ENCODE assay signal across 12 mouse cellular contexts in genomic region chr15:26718390-26719036, GRCm38 (mm10).
DNase-seq lines count a peak whose midpoint lies in the region; ATAC-seq and TF ChIP-seq lines count a peak whose summit lies in the region.
"Had no signal": no experiment of that assay in that cellular context is flagged by ENCODE, and none has a peak within 500 bp of the region (broad histone marks: within the 10 kb centered on the region; RNA-seq: fewer than 3 reads in every experiment).

No protein-coding gene starts in this region.

- no peak overlapping the region for H3K4me3 ChIP-seq in hindbrain, embryonic 10.5 days
- no peak overlapping the region for H3K4me3 ChIP-seq in hindbrain, embryonic 11.5 days (ENCODE audit: low read depth, low read length)
- no peak overlapping the region for H3K4me3 ChIP-seq in embryonic facial prominence, embryonic 11.5 days (ENCODE audit: low read depth, low read length)
- H3K4me3 ChIP-seq in embryonic facial prominence, embryonic 13.5 days, result no peak overlapping the region
- H3K4me3 ChIP-seq in limb, embryonic 14.5 days (replicated peaks; ENCODE audit: low read length), result no peak overlapping the region
- H3K4me3 ChIP-seq: liver, embryonic 15.5 days had no signal

- H3K27ac ChIP-seq in hindbrain, embryonic 10.5 days, result peak overlapping the region; percentile 68; the same call in 1 of the 2 replicates
- no peak overlapping the region for H3K27ac ChIP-seq in hindbrain, embryonic 11.5 days (ENCODE audit: low read depth, low read length)
- H3K27ac ChIP-seq in embryonic facial prominence, embryonic 11.5 days (replicated peaks; ENCODE audit: low read depth, low read length), result no peak overlapping the region
- H3K27ac ChIP-seq in embryonic facial prominence, embryonic 13.5 days, result peak overlapping the region; percentile 83
- peak overlapping the region; percentile 59; the same call in 1 of the 2 replicates for H3K27ac ChIP-seq in limb, embryonic 14.5 days (replicated peaks; ENCODE audit: low read depth, low read length)
- H3K27ac ChIP-seq: liver, embryonic 15.5 days had no signal

- H3K9ac ChIP-seq in hindbrain, embryonic 11.5 days (ENCODE audit: low read depth, low read length), result no peak overlapping the region
- no peak overlapping the region for H3K9ac ChIP-seq in embryonic facial prominence, embryonic 11.5 days (replicated peaks; ENCODE audit: low read length)
- no peak overlapping the region for H3K9ac ChIP-seq in embryonic facial prominence, embryonic 13.5 days
- H3K9ac ChIP-seq in limb, embryonic 14.5 days (ENCODE audit: low read depth, low read length, severe bottlenecking), result no peak overlapping the region
- H3K9ac ChIP-seq: liver, embryonic 15.5 days had no signal

- H3K4me2 ChIP-seq in hindbrain, embryonic 11.5 days (replicated peaks; ENCODE audit: low read depth, low read length), result no peak overlapping the region
- no peak overlapping the region for H3K4me2 ChIP-seq in embryonic facial prominence, embryonic 11.5 days (ENCODE audit: low read depth, low read length)
- H3K4me2 ChIP-seq in embryonic facial prominence, embryonic 13.5 days, result 0 out of 2 replicates have a peak overlapping the region, but pooled peaks have one; percentile 7
- 0 out of 2 replicates have a peak overlapping the region, but pooled peaks have one; percentile 7 for H3K4me2 ChIP-seq in limb, embryonic 14.5 days (replicated peaks; ENCODE audit: low read depth, low read length, severe bottlenecking)
- H3K4me2 ChIP-seq: liver, embryonic 15.5 days had no signal

- H3K36me3 ChIP-seq in hindbrain, embryonic 10.5 days, result no peaks in the 10 kb centered on the region
- no peaks in the 10 kb centered on the region for H3K36me3 ChIP-seq in hindbrain, embryonic 11.5 days (ENCODE audit: control insufficient read depth, insufficient read depth, low read length)
- no peaks in the 10 kb centered on the region for H3K36me3 ChIP-seq in embryonic facial prominence, embryonic 11.5 days (replicated peaks; ENCODE audit: control insufficient read depth, insufficient read depth, low read depth, low read length)
- no peaks in the 10 kb centered on the region for H3K36me3 ChIP-seq in embryonic facial prominence, embryonic 13.5 days
- no peaks in the 10 kb centered on the region for H3K36me3 ChIP-seq in limb, embryonic 14.5 days (ENCODE audit: control insufficient read depth, insufficient read depth, low read length)
- H3K36me3 ChIP-seq: liver, embryonic 15.5 days had no signal

- no peaks in the 10 kb centered on the region for H3K9me3 ChIP-seq in hindbrain, embryonic 10.5 days
- no peaks in the 10 kb centered on the region for H3K9me3 ChIP-seq in hindbrain, embryonic 11.5 days (ENCODE audit: control insufficient read depth, low read length)
- H3K9me3 ChIP-seq in embryonic facial prominence, embryonic 11.5 days (replicated peaks; ENCODE audit: control insufficient read depth, low read length), result no peaks in the 10 kb centered on the region
- H3K9me3 ChIP-seq in embryonic facial prominence, embryonic 13.5 days, result no peaks in the 10 kb centered on the region
- no peaks in the 10 kb centered on the region for H3K9me3 ChIP-seq in limb, embryonic 14.5 days (ENCODE audit: control insufficient read depth, low read length)
- H3K9me3 ChIP-seq: liver, embryonic 15.5 days had no signal

- intact Hi-C loops in left cerebral cortex, postnatal 14 days (cut with DNase I), result no loop called here

- ATAC-seq in hindbrain, embryonic 11.5 days (ENCODE audit: low FRiP score), result no peak
- ATAC-seq in embryonic facial prominence, embryonic 11.5 days (replicated peaks; ENCODE audit: insufficient number of reproducible peaks, low FRiP score, low TSS enrichment, low read depth), result no peak
- ATAC-seq in embryonic facial prominence, embryonic 13.5 days (ENCODE audit: insufficient number of reproducible peaks, insufficient read depth, low FRiP score, low TSS enrichment, low read depth), result no peak
- ATAC-seq in limb, embryonic 14.5 days (ENCODE audit: low FRiP score, low read depth), result peak; percentile 57; the same call in 1 of the 2 replicates
- ATAC-seq: intestine, postnatal 0 days had no signal

- TF ChIP-seq POLR2A in limb, embryonic 14.5 days (IDR thresholded peaks at IDR 0.05; ENCODE audit: borderline replicate concordance, extremely low read depth, insufficient read depth, insufficient read length), result no peak

- 63% methylated on average over 5 of the region's 5 CpGs for WGBS in hindbrain, embryonic 10.5 days
- 47% methylated on average over 5 of the region's 5 CpGs for WGBS in hindbrain, embryonic 11.5 days
- 35% methylated on average over 5 of the region's 5 CpGs for WGBS in embryonic facial prominence, embryonic 11.5 days
- 12% methylated on average over 5 of the region's 5 CpGs for WGBS in embryonic facial prominence, embryonic 13.5 days
- 2% methylated on average over 5 of the region's 5 CpGs for WGBS in limb, embryonic 14.5 days

- H3K4me1 ChIP-seq in hindbrain, embryonic 10.5 days (replicated peaks), result peaks cover 20% of the 10 kb centered on the region
- no peaks in the 10 kb centered on the region for H3K4me1 ChIP-seq in hindbrain, embryonic 11.5 days (replicated peaks; ENCODE audit: control insufficient read depth, insufficient read depth, low read length)
- no peaks in the 10 kb centered on the region for H3K4me1 ChIP-seq in embryonic facial prominence, embryonic 11.5 days (ENCODE audit: control insufficient read depth, insufficient read depth, low read length)
- peaks cover 40% of the 10 kb centered on the region for H3K4me1 ChIP-seq in embryonic facial prominence, embryonic 13.5 days
- peaks cover 28% of the 10 kb centered on the region for H3K4me1 ChIP-seq in limb, embryonic 14.5 days (ENCODE audit: control insufficient read depth, insufficient read depth, low read length)
- H3K4me1 ChIP-seq: liver, embryonic 15.5 days had no signal

- no peaks in the 10 kb centered on the region for H3K27me3 ChIP-seq in hindbrain, embryonic 10.5 days (ENCODE audit: insufficient read depth, poor library complexity, severe bottlenecking)
- H3K27me3 ChIP-seq in hindbrain, embryonic 11.5 days (ENCODE audit: control insufficient read depth, insufficient read depth, low read length), result no peaks in the 10 kb centered on the region
- H3K27me3 ChIP-seq in embryonic facial prominence, embryonic 11.5 days (ENCODE audit: control insufficient read depth, insufficient read depth, low read length), result no peaks in the 10 kb centered on the region
- no peaks in the 10 kb centered on the region for H3K27me3 ChIP-seq in embryonic facial prominence, embryonic 13.5 days
- H3K27me3 ChIP-seq in limb, embryonic 14.5 days (ENCODE audit: control insufficient read depth, insufficient read depth, low read length), result no peaks in the 10 kb centered on the region
- H3K27me3 ChIP-seq: liver, embryonic 15.5 days had no signal

- no peak for DNase-seq in hindbrain, embryonic 10.5 days (ENCODE audit: low spot score)
- DNase-seq in hindbrain, embryonic 11.5 days (ENCODE audit: low spot score), result no peak
- peak; percentile 19 for DNase-seq in embryonic facial prominence, embryonic 11.5 days (ENCODE audit: low spot score)
- peak; percentile 26 for DNase-seq in limb, embryonic 14.5 days (ENCODE audit: low spot score)
- no peak for DNase-seq in layer of hippocampus, postnatal 36 days
- no peak for DNase-seq in left cerebral cortex, postnatal 14 days (ENCODE audit: low spot score in 2 of 2)
- DNase-seq: cerebellum, adult 9-10 months; gastrocnemius, postnatal 25 days; right cerebral cortex, adult 18-20 months had no signal

Comparison
In these comparisons a context has a peak if more than half of its experiments do, and no peak if none do; other contexts are left out.
1. H3K27ac ChIP-seq: peak in hindbrain, embryonic 10.5 days (single experiment), embryonic facial prominence, embryonic 13.5 days (single experiment) and limb, embryonic 14.5 days (single experiment); none in hindbrain, embryonic 11.5 days (single experiment) and embryonic facial prominence, embryonic 11.5 days (single experiment).
2. H3K4me2 ChIP-seq: peak in embryonic facial prominence, embryonic 13.5 days (single experiment) and limb, embryonic 14.5 days (single experiment); none in hindbrain, embryonic 11.5 days (single experiment) and embryonic facial prominence, embryonic 11.5 days (single experiment).
3. DNase-seq: peak in embryonic facial prominence, embryonic 11.5 days (single experiment) and limb, embryonic 14.5 days (single experiment); none in hindbrain, embryonic 10.5 days (single experiment), hindbrain, embryonic 11.5 days (single experiment), layer of hippocampus, postnatal 36 days (0 of 2) and left cerebral cortex, postnatal 14 days (0 of 2).